Mouse (Mus musculus): ENCODE measurements around the gene Rassf9. TPM values are rescaled to one million over a fixed set of nuclear protein-coding genes. Genes with fewer than 3 reads are reported as not detected.

The Rassf9 gene
- 10.6 and 11.3 TPM in 2 replicates for polyA plus RNA-seq (2015; fragmentation: Nextera tagmentation; extraction: Ambion mirVana)

DNA sequence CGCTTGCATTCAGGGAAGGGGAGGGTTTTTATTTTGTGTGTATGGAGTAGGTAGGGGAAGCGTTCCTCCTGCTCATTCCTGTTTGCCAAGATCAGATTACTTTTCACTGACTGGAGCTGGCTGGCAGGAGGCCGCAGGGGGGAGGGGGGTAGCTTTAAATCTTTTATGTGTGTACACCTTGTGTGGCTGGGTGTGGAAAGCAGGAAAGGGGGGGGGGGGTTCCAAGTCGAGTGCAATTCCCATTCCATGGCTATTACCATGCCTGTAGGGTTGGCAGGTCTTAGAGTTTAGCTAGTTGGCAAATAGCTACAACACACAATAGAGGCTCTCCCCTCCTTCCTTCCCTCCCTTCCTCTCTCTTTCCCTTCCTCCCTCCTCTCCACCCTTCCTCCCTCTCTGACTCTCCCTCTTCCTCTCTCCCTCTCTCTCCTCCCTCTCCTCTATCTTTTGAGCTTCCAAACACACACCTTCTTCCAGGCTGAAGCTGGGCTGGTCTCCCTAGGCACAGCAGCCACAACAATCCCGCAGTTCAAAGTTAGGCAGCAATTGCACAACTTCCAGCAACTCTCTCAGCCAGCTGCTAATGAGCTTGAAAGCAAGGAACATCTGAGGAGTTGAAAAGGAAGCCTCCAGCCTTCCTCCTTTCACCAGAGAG lies at the start of gene Rassf9:
Gene Rassf9 (plus strand): TSS at position 416 of the 655 bp plus-strand sequence.
- peak within 1 kb of the TSS; percentile 47 for H3K4me2 ChIP-seq (replicated peaks; ENCODE audit: low read depth, low read length)
- no peaks in the 10 kb centered on the region for H3K36me3 ChIP-seq (ENCODE audit: insufficient read depth, low read length)
- no peaks in the 10 kb centered on the region for H3K27me3 ChIP-seq (replicated peaks; ENCODE audit: insufficient read depth, low read length)
- 11% methylated on average over 4 of the region's 5 CpGs for WGBS
- ATAC-seq = peak; percentile 90
- peak within 1 kb of the TSS; percentile 33 for H3K4me3 ChIP-seq (ENCODE audit: low read depth, low read length)
- no peak for TF ChIP-seq EP300 (IDR thresholded peaks at IDR 0.05)
- TF ChIP-seq CTCF (IDR thresholded peaks at IDR 0.05) = no peak
- H3K27ac ChIP-seq (ENCODE audit: low read length) = peak within 1 kb of the TSS; percentile 74
- no peaks in the 10 kb centered on the region for H3K4me1 ChIP-seq (ENCODE audit: insufficient read depth, low read depth, low read length)
- peak; percentile 84 for DNase-seq (ENCODE audit: low spot score)
- no peaks in the 10 kb centered on the region for H3K9me3 ChIP-seq (ENCODE audit: low read length)
- no peak within 1 kb of the TSS; the same call in 1 of the 2 replicates for H3K9ac ChIP-seq (replicated peaks; ENCODE audit: low read depth)

DNA sequence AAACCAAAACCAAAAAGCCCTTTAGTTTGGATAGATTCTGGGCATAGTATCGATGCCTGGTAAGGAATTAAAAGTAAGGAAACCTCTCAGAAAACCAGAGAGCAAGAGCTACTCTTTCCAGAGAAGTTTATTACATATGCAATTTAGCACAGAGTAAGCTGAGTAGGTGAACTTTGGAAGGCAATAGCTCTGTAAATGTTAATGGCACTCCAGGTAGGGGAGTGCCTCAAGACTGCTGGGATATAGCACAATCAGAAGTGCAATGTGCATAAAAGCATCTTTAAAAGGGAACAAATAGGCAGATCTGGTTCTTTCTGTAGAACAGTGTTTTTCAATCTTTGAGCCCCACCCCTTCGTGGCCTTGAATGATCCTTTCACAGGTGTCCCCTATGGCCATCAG lies 42.6 kb upstream of the Rassf9 start:
- DNase-seq (ENCODE audit: low spot score) (no peak), ATAC-seq (no peak)
- Histone ChIP-seq H3K9ac (replicated peaks; ENCODE audit: low read depth) (no peak overlapping the region), H3K9me3 (ENCODE audit: low read length) (no peaks in the 10 kb centered on the region), H3K36me3 (ENCODE audit: insufficient read depth, low read length) (no peaks in the 10 kb centered on the region), H3K27ac (ENCODE audit: low read length) (no peak overlapping the region), H3K4me3 (ENCODE audit: low read depth, low read length) (no peak overlapping the region), H3K4me1 (ENCODE audit: insufficient read depth, low read depth, low read length) (no peaks in the 10 kb centered on the region), H3K27me3 (replicated peaks; ENCODE audit: insufficient read depth, low read length) (no peaks in the 10 kb centered on the region), H3K4me2 (replicated peaks; ENCODE audit: low read depth, low read length) (no peak overlapping the region)
- no peak for TF ChIP-seq CTCF (IDR thresholded peaks at IDR 0.05)
- no peak for TF ChIP-seq EP300 (IDR thresholded peaks at IDR 0.05)
- WGBS = 87% methylated on average over 2 of the region's 2 CpGs

DNA sequence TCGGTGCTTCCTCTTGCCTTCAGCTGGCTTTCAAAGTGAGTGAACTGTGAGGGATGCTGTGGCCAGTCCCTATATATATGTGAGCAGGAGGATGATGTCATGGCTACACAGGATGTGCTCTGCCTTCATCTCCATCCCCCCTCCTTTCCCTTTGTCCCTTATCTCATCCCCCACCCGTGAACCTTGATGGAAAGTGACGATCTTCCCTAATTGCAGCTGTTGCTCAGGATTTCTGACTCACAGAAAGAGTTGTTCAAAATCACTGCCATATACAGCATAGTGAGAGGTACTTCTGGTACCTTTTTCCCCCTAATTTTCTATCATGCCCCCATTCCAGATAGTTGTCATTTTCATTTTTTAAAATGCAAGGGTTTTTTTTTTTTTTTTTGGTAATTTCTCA lies 21.6 kb upstream of the Rassf9 start, which contains the start of gene Nts:
Gene Nts (minus strand): TSS at position 101 of the 400 bp plus-strand sequence.
- 15% methylated on average over 3 of the region's 3 CpGs for WGBS

DNA sequence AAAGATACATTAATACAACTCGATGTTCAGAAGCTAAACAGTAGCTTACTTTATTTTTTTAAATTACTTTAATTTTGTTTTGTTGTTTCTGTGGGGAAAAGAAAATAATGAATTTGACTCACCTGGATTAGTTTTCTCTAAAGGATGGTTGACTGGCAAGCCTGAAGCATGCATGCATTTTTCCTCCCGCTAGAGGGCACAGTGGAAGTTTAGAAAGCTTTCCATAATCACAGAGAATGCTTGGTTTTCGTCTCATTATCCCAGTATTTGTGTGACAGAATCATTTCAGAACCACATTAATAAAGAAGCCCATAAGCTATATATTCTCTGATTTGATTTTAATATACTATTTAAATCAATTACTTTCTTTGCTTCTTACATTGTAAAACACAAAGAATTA lies 20.2 kb upstream of the Rassf9 start:
- Histone ChIP-seq H3K36me3 (ENCODE audit: insufficient read depth, low read length) (no peaks in the 10 kb centered on the region), H3K9ac (replicated peaks; ENCODE audit: low read depth) (no peak overlapping the region), H3K4me1 (ENCODE audit: insufficient read depth, low read depth, low read length) (no peaks in the 10 kb centered on the region), H3K27ac (ENCODE audit: low read length) (no peak overlapping the region), H3K4me3 (ENCODE audit: low read depth, low read length) (no peak overlapping the region), H3K4me2 (replicated peaks; ENCODE audit: low read depth, low read length) (no peak overlapping the region), H3K27me3 (replicated peaks; ENCODE audit: insufficient read depth, low read length) (no peaks in the 10 kb centered on the region), H3K9me3 (ENCODE audit: low read length) (no peaks in the 10 kb centered on the region)
- 6% methylated on average over 3 of the region's 3 CpGs for WGBS
- peak; percentile 43 for DNase-seq (ENCODE audit: low spot score)
- ATAC-seq = no peak
- TF ChIP-seq CTCF (IDR thresholded peaks at IDR 0.05) (peak; percentile 75), EP300 (IDR thresholded peaks at IDR 0.05) (no peak)

More for the DNA sequence above, 21.6 kb upstream of the Rassf9 start, which contains the start of gene Nts:
- no peak for DNase-seq (ENCODE audit: low spot score)
- Histone ChIP-seq H3K9ac (replicated peaks; ENCODE audit: low read depth) (no peak within 1 kb of the TSS), H3K4me2 (replicated peaks; ENCODE audit: low read depth, low read length) (no peak within 1 kb of the TSS), H3K36me3 (ENCODE audit: insufficient read depth, low read length) (no peaks in the 10 kb centered on the region), H3K27me3 (replicated peaks; ENCODE audit: insufficient read depth, low read length) (no peaks in the 10 kb centered on the region), H3K4me1 (ENCODE audit: insufficient read depth, low read depth, low read length) (no peaks in the 10 kb centered on the region), H3K9me3 (ENCODE audit: low read length) (no peaks in the 10 kb centered on the region), H3K4me3 (ENCODE audit: low read depth, low read length) (no peak within 1 kb of the TSS), H3K27ac (ENCODE audit: low read length) (no peak within 1 kb of the TSS)
- ATAC-seq = no peak
- TF ChIP-seq CTCF (IDR thresholded peaks at IDR 0.05) = no peak
- TF ChIP-seq EP300 (IDR thresholded peaks at IDR 0.05) = no peak

DNA sequence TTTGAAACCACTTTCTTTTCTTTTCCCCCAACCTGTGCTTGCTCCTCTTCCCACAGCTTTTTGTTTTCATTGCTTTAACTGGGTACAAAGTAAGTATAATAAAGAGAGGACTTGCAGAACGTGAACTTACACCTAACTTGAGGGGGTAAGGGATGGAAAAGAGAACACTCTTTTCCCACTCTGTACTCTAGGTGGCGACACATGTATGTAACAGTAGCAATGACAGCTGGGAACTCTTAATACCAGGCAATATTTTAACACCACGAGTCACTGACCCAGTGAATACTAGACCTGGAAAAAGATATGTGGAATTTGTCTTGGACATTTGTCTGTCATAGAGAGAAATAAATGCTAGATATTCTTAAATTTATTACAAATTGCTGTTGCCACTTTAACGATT lies 13.3 kb upstream of the Rassf9 start:
- no peak overlapping the region for H3K4me3 ChIP-seq (ENCODE audit: low read depth, low read length)
- DNase-seq (ENCODE audit: low spot score) = peak; percentile 59
- no peaks in the 10 kb centered on the region for H3K36me3 ChIP-seq (ENCODE audit: insufficient read depth, low read length)
- H3K4me1 ChIP-seq (ENCODE audit: insufficient read depth, low read depth, low read length) = no peaks in the 10 kb centered on the region
- WGBS = 24% methylated on average over 4 of the region's 4 CpGs
- ATAC-seq = no peak
- H3K27me3 ChIP-seq (replicated peaks; ENCODE audit: insufficient read depth, low read length) = no peaks in the 10 kb centered on the region
- H3K4me2 ChIP-seq (replicated peaks; ENCODE audit: low read depth, low read length) = no peak overlapping the region
- peak; percentile 85 for TF ChIP-seq CTCF (IDR thresholded peaks at IDR 0.05)
- TF ChIP-seq EP300 (IDR thresholded peaks at IDR 0.05) = no peak
- no peaks in the 10 kb centered on the region for H3K9me3 ChIP-seq (ENCODE audit: low read length)
- no peak overlapping the region for H3K9ac ChIP-seq (replicated peaks; ENCODE audit: low read depth)
- no peak overlapping the region for H3K27ac ChIP-seq (ENCODE audit: low read length)

DNA sequence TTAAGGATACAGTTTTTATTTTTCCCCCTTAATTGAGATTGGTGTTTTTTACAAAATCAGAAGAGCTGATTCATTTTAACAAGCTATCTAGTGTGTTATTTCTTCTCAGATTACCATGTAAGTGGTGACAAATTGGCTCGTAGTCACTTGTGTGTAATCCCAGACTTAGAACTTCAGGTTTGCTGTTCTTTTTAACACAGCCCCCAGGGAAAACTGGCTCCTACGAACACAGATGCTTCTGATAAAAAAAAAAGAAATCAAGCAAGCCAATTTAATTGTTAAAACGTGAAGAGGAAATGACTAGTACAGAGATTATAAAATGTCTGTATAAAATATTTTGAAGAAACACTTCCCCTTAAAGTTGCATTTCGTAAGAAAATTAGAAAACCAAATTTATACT lies 4.6 kb upstream of the Rassf9 start:
- no peak for DNase-seq (ENCODE audit: low spot score)
- Histone ChIP-seq H3K9ac (replicated peaks; ENCODE audit: low read depth) (no peak overlapping the region), H3K4me3 (ENCODE audit: low read depth, low read length) (no peak overlapping the region), H3K36me3 (ENCODE audit: insufficient read depth, low read length) (no peaks in the 10 kb centered on the region), H3K4me1 (ENCODE audit: insufficient read depth, low read depth, low read length) (no peaks in the 10 kb centered on the region), H3K27me3 (replicated peaks; ENCODE audit: insufficient read depth, low read length) (no peaks in the 10 kb centered on the region), H3K27ac (ENCODE audit: low read length) (no peak overlapping the region), H3K9me3 (ENCODE audit: low read length) (no peaks in the 10 kb centered on the region), H3K4me2 (replicated peaks; ENCODE audit: low read depth, low read length) (no peak overlapping the region)
- ATAC-seq = no peak
- WGBS = 58% methylated on average over 4 of the region's 4 CpGs
- TF ChIP-seq CTCF (IDR thresholded peaks at IDR 0.05) (no peak), EP300 (IDR thresholded peaks at IDR 0.05) (no peak)
